Mouse (Mus musculus): ENCODE measurements at regions not wholly inside any gene's neighbourhood (a gene's known extent, or its start where the extent isn't known, plus 50 kb on each side); places are given as distances from the start of the nearest gene placed in this dataset.

DNA sequence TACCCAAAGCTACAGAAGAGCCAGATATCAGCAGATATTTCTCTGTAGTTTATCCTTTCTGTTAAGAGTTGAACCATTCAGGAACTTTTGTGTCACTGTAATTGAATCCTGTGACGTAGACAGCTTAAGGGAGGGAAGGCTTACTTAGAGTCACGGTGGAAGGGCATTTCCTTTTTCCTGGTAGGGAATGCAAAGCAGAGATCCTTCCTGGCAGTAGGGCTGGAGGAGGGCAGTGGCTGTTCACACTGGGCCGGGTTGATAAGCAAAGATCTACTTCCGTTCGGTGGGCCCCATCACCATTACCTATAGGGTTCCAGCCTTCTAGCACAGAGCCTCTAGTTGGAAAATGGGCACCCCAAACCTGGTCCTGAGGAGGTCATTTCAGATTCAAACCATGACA is 710.7 kb upstream of the Car8 start:
- TF ChIP-seq CTCF (IDR thresholded peaks at IDR 0.05) (no peak), POLR2A (IDR thresholded peaks at IDR 0.05; ENCODE audit: insufficient read depth, low read depth, low read length) (no peak)
